Mouse (Mus musculus) MEL (cell line): Measurements from ENCODE around the gene Cntnap1.

Experiments
- CTCF ChIP-seq, 3 experiments: IDR thresholded peaks in 2 of 3; conservative IDR thresholded peaks in 1 of 3; 2 replicates each; pipeline ENCODE4 v1.5.1; 2011 to 2012; ENCODE audit warnings: low read length in 3 of 3, low read depth in 2 of 3, mild to moderate bottlenecking in 2 of 3, improper control_type of control experiment in 1 of 3, inconsistent platforms in 1 of 3, mixed read lengths in 1 of 3, moderate library complexity in 1 of 3; ENCODE audit not compliant: control insufficient read depth in 1 of 3, insufficient read depth in 1 of 3, poor library complexity in 1 of 3, severe bottlenecking in 1 of 3
- GATA1 ChIP-seq: IDR thresholded peaks from 2 replicates; pipeline ENCODE4 v1.6.1; 2011; ENCODE audit warnings: low read depth, low read length, improper control_type of control experiment
- NELFE ChIP-seq: IDR thresholded peaks from 2 replicates; pipeline ENCODE4 v1.6.1; 2011; ENCODE audit warnings: low read depth, low read length, improper control_type of control experiment
- POLR2A ChIP-seq, 2 experiments: IDR thresholded peaks; 2 replicates each; pipeline ENCODE4 v1.6.1; 2011 to 2012; ENCODE audit warnings: low read length in 2 of 2, mild to moderate bottlenecking in 2 of 2, control low read depth in 1 of 2, improper control_type of control experiment in 1 of 2, low read depth in 1 of 2, moderate library complexity in 1 of 2; ENCODE audit not compliant: control insufficient read depth in 1 of 2, insufficient read depth in 1 of 2, poor library complexity in 1 of 2
- TAL1 ChIP-seq: IDR thresholded peaks from 2 replicates; pipeline ENCODE4 v1.6.1; 2012; ENCODE audit warnings: mild to moderate bottlenecking, inconsistent platforms, low read length, moderate library complexity, mixed read lengths
- UBTF ChIP-seq: IDR thresholded peaks from 2 replicates; pipeline ENCODE4 v1.6.1; 2012; ENCODE audit warnings: low read depth, mild to moderate bottlenecking, inconsistent platforms, low read length, improper control_type of control experiment, moderate library complexity, borderline replicate concordance; ENCODE audit not compliant: insufficient read depth
- USF2 ChIP-seq, 2 experiments: IDR thresholded peaks; 2 replicates each; pipeline ENCODE4 v1.6.1; 2011 to 2012; ENCODE audit warnings: improper control_type of control experiment in 2 of 2, low read length in 2 of 2, borderline replicate concordance in 1 of 2, inconsistent platforms in 1 of 2, low read depth in 1 of 2, mild to moderate bottlenecking in 1 of 2; ENCODE audit not compliant: insufficient read depth in 1 of 2
- ZC3H11A ChIP-seq: IDR thresholded peaks from 2 replicates; pipeline ENCODE4 v1.6.1; 2012; ENCODE audit warnings: low read depth, mild to moderate bottlenecking, inconsistent platforms, low read length, improper control_type of control experiment

GRCm38 (mm10) chr11:101176117-101176691 lies 5.9 kb downstream of the Cntnap1 start:
- TF ChIP-seq CTCF (IDR thresholded peaks at IDR 0.05 in 2 of 3, conservative IDR thresholded peaks at IDR 0.05 in 1 of 3; ENCODE audit: control insufficient read depth in 1 of 3, insufficient read depth in 1 of 3, low read depth in 2 of 3, low read length in 3 of 3, poor library complexity in 1 of 3, severe bottlenecking in 1 of 3): no peak
- no peak for TF ChIP-seq GATA1
- TF ChIP-seq POLR2A (IDR thresholded peaks at IDR 0.05; ENCODE audit: control insufficient read depth in 1 of 2, insufficient read depth in 1 of 2, low read depth in 1 of 2, low read length in 2 of 2, poor library complexity in 1 of 2): no peak
- TF ChIP-seq ZC3H11A: no peak
- TF ChIP-seq USF2 (IDR thresholded peaks at IDR 0.05; ENCODE audit: borderline replicate concordance in 1 of 2, insufficient read depth in 1 of 2, low read depth in 1 of 2, low read length in 2 of 2): no peak
- TF ChIP-seq UBTF: no peak
- TF ChIP-seq NELFE: no peak
- no peak for TF ChIP-seq TAL1
